Mouse (Mus musculus): ENCODE measurements at regions not wholly inside any gene's neighbourhood (a gene's known extent, or its start where the extent isn't known, plus 50 kb on each side); places are given as distances from the start of the nearest gene placed in this dataset.

DNA sequence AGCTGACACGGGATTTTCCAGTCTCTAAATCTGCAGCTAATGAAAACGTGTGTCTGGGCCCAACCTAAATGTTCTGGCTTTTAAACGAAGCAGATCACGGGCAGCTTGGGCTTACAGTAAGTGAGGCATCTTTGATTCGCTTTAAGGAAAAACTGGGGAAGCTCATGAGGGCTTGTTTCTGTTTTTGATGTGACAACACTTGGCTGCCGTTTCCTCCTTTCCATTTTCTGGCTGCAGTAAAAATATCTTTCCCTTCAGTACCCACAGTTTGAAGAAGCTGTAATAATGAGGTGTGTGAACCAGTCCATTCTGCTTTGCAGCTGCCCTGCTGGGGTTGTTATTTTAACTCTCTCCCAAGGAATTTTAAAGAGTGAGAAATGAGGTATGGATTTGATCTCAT is 69.9 kb upstream of the Dkk2 start:
- TF ChIP-seq POLR2A (IDR thresholded peaks at IDR 0.05; ENCODE audit: low read depth, low read length) (no peak), CTCF (IDR thresholded peaks at IDR 0.05; ENCODE audit: extremely low read depth, insufficient read length, insufficient replicate concordance, low read depth, low read length) (no peak)
